Mouse (Mus musculus) ovary, postnatal 14 days (tissue): ENCODE results near the gene Tbccd1.

Experiments used
- DNase-seq: peaks from one replicate; pipeline ENCODE4 v3.0.0; 2022; ENCODE audit warnings: low spot score

Tbccd1 gene

GRCm38 (mm10) chr16:22857431-22858113 is at the start of gene Tbccd1, which contains the start of gene Dnajb11:
Gene Tbccd1 (minus strand): TSS chr16:22857669.
Gene Dnajb11 (plus strand): TSS chr16:22857845.
- DNase-seq = peak; percentile 97

- no peak for DNase-seq
Measured at GRCm38 (mm10) chr16:22901326-22901725, 43.9 kb upstream of the Tbccd1 start.

DNA sequence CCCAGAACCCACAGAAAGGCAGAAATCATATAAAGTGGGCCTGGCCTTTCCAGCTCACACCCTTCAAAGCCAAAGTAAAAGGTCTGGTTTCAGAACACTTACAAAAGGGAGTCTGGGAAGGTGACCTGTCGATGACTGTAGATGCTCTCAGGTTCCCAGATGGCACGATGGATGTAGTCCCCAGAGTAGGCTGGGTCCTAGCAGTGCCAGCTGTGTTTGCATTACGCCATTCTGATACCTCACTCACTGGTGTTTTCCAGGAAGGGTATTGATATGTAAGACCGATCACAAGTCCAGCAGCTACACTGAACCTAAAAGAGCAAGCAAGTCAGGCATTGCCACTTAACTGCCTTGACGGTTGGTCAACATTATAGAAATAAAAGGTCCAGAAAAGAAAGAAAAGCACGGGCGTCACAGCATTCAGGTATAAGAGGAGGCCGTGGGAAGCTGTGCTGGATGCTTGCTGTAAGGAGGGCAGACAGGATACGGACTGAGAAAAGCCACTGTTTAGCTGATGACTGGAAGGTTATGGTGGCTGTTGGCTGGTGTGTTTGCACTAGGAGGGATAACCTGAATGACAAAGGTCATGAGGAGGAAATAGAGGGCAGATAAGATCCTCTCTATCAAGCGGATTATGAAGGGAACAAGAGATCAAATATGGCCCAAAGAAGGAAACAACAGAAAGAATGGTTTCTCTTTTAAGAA is 42.5 kb upstream of the Tbccd1 start:
- no peak for DNase-seq

GRCm38 (mm10) chr16:22899346-22899745 is 41.9 kb upstream of the Tbccd1 start:
- no peak for DNase-seq

DNA sequence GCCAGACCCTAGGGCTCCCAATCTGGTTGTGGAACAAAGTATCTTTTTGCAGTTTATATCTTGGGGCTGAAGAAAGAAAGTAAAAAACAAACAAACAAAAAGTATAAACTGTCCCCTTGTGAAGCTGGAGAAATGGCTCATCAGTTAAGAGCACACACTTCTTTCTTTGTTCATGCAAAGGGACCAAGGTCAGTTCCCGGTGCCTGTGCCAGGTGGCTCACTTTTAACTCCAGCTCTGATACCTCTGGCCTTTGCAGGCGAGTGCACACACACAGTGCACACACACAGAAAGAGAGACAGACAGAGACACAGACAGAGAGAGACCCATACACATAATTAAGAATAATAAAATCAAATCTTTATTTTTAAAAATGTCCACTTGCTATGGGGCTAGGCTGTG is 39.1 kb upstream of the Tbccd1 start:
- DNase-seq = no peak

GRCm38 (mm10) chr16:22894095-22894494 is 36.6 kb upstream of the Tbccd1 start:
- DNase-seq = no peak

DNA sequence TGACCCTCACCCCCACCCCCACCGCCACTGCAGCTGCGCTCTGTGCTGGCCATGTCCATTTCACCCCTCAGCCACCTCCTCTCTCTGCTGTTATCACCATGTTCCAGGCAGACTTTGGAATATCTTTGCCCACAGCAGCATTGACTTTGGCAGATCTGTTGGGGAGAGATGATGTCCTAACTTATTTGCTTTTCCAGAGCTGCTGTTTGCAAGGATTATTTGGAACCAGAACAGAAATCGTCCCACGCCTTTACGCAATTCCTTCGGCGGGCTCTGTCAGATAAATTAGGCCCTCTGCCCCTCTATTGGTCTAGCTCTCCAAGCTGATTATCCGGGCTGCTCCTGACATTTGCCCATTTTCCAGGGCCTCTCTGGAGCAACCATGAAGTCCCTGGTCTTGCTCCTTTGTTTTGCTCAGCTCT is 34.3 kb upstream of the Tbccd1 start:
- DNase-seq = no peak

GRCm38 (mm10) chr16:22890683-22891510 is 33.4 kb upstream of the Tbccd1 start, which contains the start of gene Ahsg:
Gene Ahsg (plus strand): TSS chr16:22891277.
- DNase-seq = no peak

- no peak for DNase-seq
Measured at GRCm38 (mm10) chr16:22889716-22890115, 32.2 kb upstream of the Tbccd1 start.

DNA sequence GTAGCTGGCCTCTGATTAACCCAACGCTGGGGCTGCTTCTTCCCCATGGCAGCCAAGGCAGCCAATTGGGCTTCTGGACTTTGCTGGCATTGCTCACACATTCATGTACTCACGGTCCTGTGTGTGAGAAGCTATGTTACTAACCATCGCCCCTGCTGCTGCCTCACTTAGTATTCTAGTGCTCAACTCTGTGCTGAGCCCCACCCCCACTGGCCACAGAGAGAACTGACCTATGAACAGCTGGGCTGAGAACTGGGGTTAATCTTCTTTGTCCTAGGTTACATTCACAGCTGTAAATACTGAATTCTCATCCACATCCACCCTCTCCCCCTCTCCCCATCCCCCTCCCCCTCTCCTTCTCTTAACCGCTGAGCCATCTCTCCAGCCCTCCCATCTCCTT is 31.4 kb upstream of the Tbccd1 start:
- DNase-seq = no peak

GRCm38 (mm10) chr16:22886726-22887125 is 29.3 kb upstream of the Tbccd1 start:
- no peak for DNase-seq

GRCm38 (mm10) chr16:22885356-22885755 is 27.9 kb upstream of the Tbccd1 start:
- no peak for DNase-seq

GRCm38 (mm10) chr16:22883441-22883840 is 26.0 kb upstream of the Tbccd1 start:
- no peak for DNase-seq

- no peak for DNase-seq
Measured at GRCm38 (mm10) chr16:22881487-22881886, 24.0 kb upstream of the Tbccd1 start.

DNA sequence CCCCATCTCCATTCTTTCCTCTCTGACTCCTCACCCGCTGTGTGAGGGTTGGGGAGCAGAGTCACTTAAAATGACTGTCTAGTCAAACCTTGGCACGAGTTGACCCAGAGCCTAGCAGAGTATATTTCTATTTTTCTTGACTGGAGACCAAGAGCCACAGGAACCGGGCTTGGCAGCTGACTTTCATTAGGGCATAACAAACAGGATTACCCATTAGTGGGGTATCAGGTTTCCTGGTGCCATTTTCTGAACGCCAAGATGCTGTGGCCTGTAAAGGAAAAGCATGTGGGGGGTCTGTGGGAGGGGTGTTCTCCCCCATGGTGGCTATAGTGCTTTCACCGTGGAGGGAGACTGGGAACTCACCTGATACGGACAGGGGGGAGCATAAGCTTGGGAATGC is 23.4 kb upstream of the Tbccd1 start:
- DNase-seq = no peak

GRCm38 (mm10) chr16:22879945-22880595 is 22.6 kb upstream of the Tbccd1 start:
- no peak for DNase-seq

GRCm38 (mm10) chr16:22878716-22879115 is 21.2 kb upstream of the Tbccd1 start:
- no peak for DNase-seq

GRCm38 (mm10) chr16:22877660-22878390 is 20.4 kb upstream of the Tbccd1 start:
- DNase-seq = no peak

DNA sequence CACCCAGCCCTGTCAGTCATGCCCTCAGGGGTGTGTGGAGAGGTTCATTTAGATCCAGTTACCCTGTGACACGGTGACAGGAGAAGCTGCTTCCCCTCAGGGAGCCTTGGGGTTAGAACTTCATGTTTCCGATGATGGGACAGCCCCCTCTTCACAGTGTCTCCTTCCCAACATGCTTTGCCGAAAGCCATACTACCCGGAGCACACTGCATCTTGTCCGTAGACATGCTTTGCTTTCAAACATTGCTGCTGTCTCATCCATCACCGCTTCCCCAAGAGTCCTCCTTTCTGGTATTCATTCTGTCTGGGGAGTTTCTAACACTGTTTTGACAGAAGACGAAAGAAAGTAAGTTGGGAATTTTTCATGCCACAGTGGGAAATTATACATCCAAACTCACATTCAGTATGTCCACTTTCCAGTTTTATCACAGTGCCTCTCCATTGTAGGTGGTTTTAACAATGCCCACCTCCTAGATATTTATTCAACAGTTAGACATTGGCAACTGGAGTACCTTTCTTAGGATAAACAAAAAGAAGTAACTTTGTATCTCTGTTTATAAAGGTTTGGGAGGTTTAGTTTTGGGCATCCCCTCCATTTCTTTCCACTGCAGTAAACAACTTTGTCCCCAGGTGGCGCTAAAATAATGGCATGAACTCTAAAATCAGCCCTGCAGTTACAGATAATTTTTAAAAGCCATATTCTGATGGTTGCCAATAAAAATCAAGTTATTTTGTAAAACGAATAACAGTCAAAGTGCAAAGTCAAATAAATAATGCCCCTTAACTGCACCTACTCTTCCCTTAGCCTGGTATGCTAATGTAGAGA is 19.0 kb upstream of the Tbccd1 start:
- DNase-seq = peak; percentile 32

DNA sequence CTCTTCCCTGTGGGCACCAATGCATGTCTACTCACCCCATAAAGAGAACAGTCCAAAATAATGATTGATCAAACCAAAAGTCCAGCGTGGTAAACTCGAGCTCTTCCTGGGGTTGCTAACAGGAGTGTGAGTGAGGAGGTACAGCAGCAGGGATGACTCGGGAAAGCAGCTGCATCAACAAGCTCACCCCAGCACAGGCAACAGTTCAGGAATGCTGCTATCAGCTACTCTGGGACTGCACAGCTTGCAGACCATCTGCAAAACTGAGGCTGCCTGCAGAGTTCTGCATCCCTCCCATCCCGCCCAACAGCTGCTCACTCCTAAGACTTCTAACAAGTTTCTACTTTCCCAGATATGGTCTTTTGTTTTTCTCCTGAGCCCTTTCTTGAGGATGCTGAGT is 15.9 kb upstream of the Tbccd1 start:
- DNase-seq = no peak

- no peak for DNase-seq
Measured at GRCm38 (mm10) chr16:22872397-22872796, 14.9 kb upstream of the Tbccd1 start.
